Mouse (Mus musculus): ENCODE measurements around the gene Cpsf4l. TPM values are rescaled to one million over a fixed set of nuclear protein-coding genes. Genes with fewer than 3 reads are reported as not detected.
A peak's percentile ranks its signal among the peaks of the same experiment; 100 is the strongest.

Gene Cpsf4l
- polyA plus RNA-seq, 1 experiment from 2014 or later: 0.57 TPM

GRCm38 (mm10) chr11:113750571-113751483 is 41.0 kb upstream of the Cpsf4l start:
- Histone ChIP-seq H3K36me3 (ENCODE audit: control insufficient read depth, insufficient read depth, low read length) (no peaks in the 10 kb centered on the region), H3K4me2 (peak overlapping the region; percentile 86), H3K9me3 (ENCODE audit: control insufficient read depth, low read length) (no peaks in the 10 kb centered on the region), H3K4me3 (ENCODE audit: low read depth, low read length) (peak overlapping the region; percentile 93), H3K4me1 (ENCODE audit: control insufficient read depth, insufficient read depth, low read length) (peaks cover 27% of the 10 kb centered on the region), H3K27me3 (ENCODE audit: control insufficient read depth, insufficient read depth, low read length) (no peaks in the 10 kb centered on the region), H3K27ac (ENCODE audit: low read depth, low read length) (peak overlapping the region; percentile 85), H3K9ac (ENCODE audit: low read length) (peak overlapping the region; percentile 96)
- peak; percentile 47 for ATAC-seq (ENCODE audit: low FRiP score)
- under 1% methylated on average over 64 of the region's 67 CpGs for WGBS
- DNase-seq (ENCODE audit: low spot score, missing footprints): peak; percentile 98

GRCm38 (mm10) chr11:113749749-113750351 is 40.0 kb upstream of the Cpsf4l start:
- Histone ChIP-seq H3K9ac (ENCODE audit: low read length) (peak overlapping the region; percentile 96), H3K4me2 (peak overlapping the region; percentile 86), H3K27me3 (ENCODE audit: control insufficient read depth, insufficient read depth, low read length) (no peaks in the 10 kb centered on the region), H3K36me3 (ENCODE audit: control insufficient read depth, insufficient read depth, low read length) (no peaks in the 10 kb centered on the region), H3K4me1 (ENCODE audit: control insufficient read depth, insufficient read depth, low read length) (peaks cover 27% of the 10 kb centered on the region), H3K27ac (ENCODE audit: low read depth, low read length) (peak overlapping the region; percentile 85), H3K4me3 (ENCODE audit: low read depth, low read length) (peak overlapping the region; percentile 93), H3K9me3 (ENCODE audit: control insufficient read depth, low read length) (no peaks in the 10 kb centered on the region)
- WGBS: 0% methylated on average over 9 of the region's 9 CpGs
- ATAC-seq (ENCODE audit: low FRiP score): peak; percentile 56
- peak; percentile 95 for DNase-seq (ENCODE audit: low spot score, missing footprints)

- peak; percentile 94 for DNase-seq (ENCODE audit: low spot score, missing footprints)
- peak overlapping the region; percentile 93 for H3K4me3 ChIP-seq (ENCODE audit: low read depth, low read length)
- peaks cover 27% of the 10 kb centered on the region for H3K4me1 ChIP-seq (ENCODE audit: control insufficient read depth, insufficient read depth, low read length)
- no peaks in the 10 kb centered on the region for H3K27me3 ChIP-seq (ENCODE audit: control insufficient read depth, insufficient read depth, low read length)
- no peak for ATAC-seq (ENCODE audit: low FRiP score)
- peak overlapping the region; percentile 85 for H3K27ac ChIP-seq (ENCODE audit: low read depth, low read length)
- WGBS: 12% methylated on average over 21 of the region's 21 CpGs
- peak overlapping the region; percentile 86 for H3K4me2 ChIP-seq
- H3K9me3 ChIP-seq (ENCODE audit: control insufficient read depth, low read length): no peaks in the 10 kb centered on the region
- peaks cover 2% of the 10 kb centered on the region; the same call in 1 of the 2 replicates for H3K36me3 ChIP-seq (ENCODE audit: control insufficient read depth, insufficient read depth, low read length)
- peak overlapping the region; percentile 96 for H3K9ac ChIP-seq (ENCODE audit: low read length)
These were observed 39.1 kb upstream of the Cpsf4l start for GRCm38 (mm10) chr11:113748797-113749521.

- Histone ChIP-seq H3K27me3 (ENCODE audit: control insufficient read depth, insufficient read depth, low read length) (no peaks in the 10 kb centered on the region), H3K4me1 (ENCODE audit: control insufficient read depth, insufficient read depth, low read length) (peaks cover 27% of the 10 kb centered on the region), H3K27ac (ENCODE audit: low read depth, low read length) (no peak overlapping the region), H3K9me3 (ENCODE audit: control insufficient read depth, low read length) (no peaks in the 10 kb centered on the region), H3K9ac (ENCODE audit: low read length) (no peak overlapping the region), H3K4me3 (ENCODE audit: low read depth, low read length) (no peak overlapping the region), H3K4me2 (no peak overlapping the region; the same call in 1 of the 2 replicates), H3K36me3 (ENCODE audit: control insufficient read depth, insufficient read depth, low read length) (peaks cover 7% of the 10 kb centered on the region; the same call in 1 of the 2 replicates)
- 75% methylated on average over 11 of the region's 11 CpGs for WGBS
- DNase-seq (ENCODE audit: low spot score, missing footprints) (no peak), ATAC-seq (ENCODE audit: low FRiP score) (no peak)
These were observed 38.0 kb upstream of the Cpsf4l start for GRCm38 (mm10) chr11:113747725-113748380.

- Histone ChIP-seq H3K27ac (ENCODE audit: low read depth, low read length) (no peak overlapping the region), H3K4me1 (ENCODE audit: control insufficient read depth, insufficient read depth, low read length) (peaks cover 26% of the 10 kb centered on the region), H3K27me3 (ENCODE audit: control insufficient read depth, insufficient read depth, low read length) (no peaks in the 10 kb centered on the region), H3K4me2 (no peak overlapping the region), H3K4me3 (ENCODE audit: low read depth, low read length) (no peak overlapping the region), H3K9me3 (ENCODE audit: control insufficient read depth, low read length) (no peaks in the 10 kb centered on the region), H3K36me3 (ENCODE audit: control insufficient read depth, insufficient read depth, low read length) (peaks cover 11% of the 10 kb centered on the region; the same call in 1 of the 2 replicates), H3K9ac (ENCODE audit: low read length) (no peak overlapping the region)
- no peak for ATAC-seq (ENCODE audit: low FRiP score)
- DNase-seq (ENCODE audit: low spot score, missing footprints): no peak
- WGBS: 79% methylated on average over 16 of the region's 16 CpGs
These were observed 37.2 kb upstream of the Cpsf4l start for GRCm38 (mm10) chr11:113747056-113747455.

GRCm38 (mm10) chr11:113745961-113746360 is 36.1 kb upstream of the Cpsf4l start:
- Histone ChIP-seq H3K9me3 (ENCODE audit: control insufficient read depth, low read length) (no peaks in the 10 kb centered on the region), H3K27me3 (ENCODE audit: control insufficient read depth, insufficient read depth, low read length) (no peaks in the 10 kb centered on the region), H3K4me3 (ENCODE audit: low read depth, low read length) (no peak overlapping the region), H3K36me3 (ENCODE audit: control insufficient read depth, insufficient read depth, low read length) (peaks cover 11% of the 10 kb centered on the region; the same call in 1 of the 2 replicates), H3K4me1 (ENCODE audit: control insufficient read depth, insufficient read depth, low read length) (peaks cover 24% of the 10 kb centered on the region), H3K9ac (ENCODE audit: low read length) (no peak overlapping the region), H3K27ac (ENCODE audit: low read depth, low read length) (no peak overlapping the region), H3K4me2 (no peak overlapping the region)
- 83% methylated on average over 4 of the region's 4 CpGs for WGBS
- DNase-seq (ENCODE audit: low spot score, missing footprints) (no peak), ATAC-seq (ENCODE audit: low FRiP score) (no peak)

GRCm38 (mm10) chr11:113742998-113743397 is 33.2 kb upstream of the Cpsf4l start:
- H3K9ac ChIP-seq (ENCODE audit: low read length): no peak overlapping the region
- DNase-seq (ENCODE audit: low spot score, missing footprints) (no peak), ATAC-seq (ENCODE audit: low FRiP score) (no peak)
- no peak overlapping the region for H3K27ac ChIP-seq (ENCODE audit: low read depth, low read length)
- no peaks in the 10 kb centered on the region for H3K27me3 ChIP-seq (ENCODE audit: control insufficient read depth, insufficient read depth, low read length)
- no peak overlapping the region for H3K4me3 ChIP-seq (ENCODE audit: low read depth, low read length)
- H3K9me3 ChIP-seq (ENCODE audit: control insufficient read depth, low read length): no peaks in the 10 kb centered on the region
- 88% methylated on average over 1 of the region's 1 CpGs for WGBS
- H3K4me1 ChIP-seq (ENCODE audit: control insufficient read depth, insufficient read depth, low read length): peaks cover 7% of the 10 kb centered on the region
- no peak overlapping the region for H3K4me2 ChIP-seq
- H3K36me3 ChIP-seq (ENCODE audit: control insufficient read depth, insufficient read depth, low read length): peaks cover 11% of the 10 kb centered on the region; the same call in 1 of the 2 replicates

- H3K4me2 ChIP-seq: no peak overlapping the region
- peaks cover 3% of the 10 kb centered on the region; the same call in 1 of the 2 replicates for H3K4me1 ChIP-seq (ENCODE audit: control insufficient read depth, insufficient read depth, low read length)
- no peaks in the 10 kb centered on the region for H3K27me3 ChIP-seq (ENCODE audit: control insufficient read depth, insufficient read depth, low read length)
- ATAC-seq (ENCODE audit: low FRiP score): no peak
- H3K4me3 ChIP-seq (ENCODE audit: low read depth, low read length): no peak overlapping the region
- no peak overlapping the region for H3K9ac ChIP-seq (ENCODE audit: low read length)
- H3K36me3 ChIP-seq (ENCODE audit: control insufficient read depth, insufficient read depth, low read length): peaks cover 11% of the 10 kb centered on the region; the same call in 1 of the 2 replicates
- 88% methylated on average over 7 of the region's 7 CpGs for WGBS
- H3K27ac ChIP-seq (ENCODE audit: low read depth, low read length): no peak overlapping the region
- H3K9me3 ChIP-seq (ENCODE audit: control insufficient read depth, low read length): no peaks in the 10 kb centered on the region
- no peak for DNase-seq (ENCODE audit: low spot score, missing footprints)
These were observed 30.3 kb upstream of the Cpsf4l start for GRCm38 (mm10) chr11:113740100-113740499.

Data from midbrain, embryonic 11.5 days (tissue).